Mouse (Mus musculus) megakaryocyte, embryonic 14.5 days (primary cell): ENCODE data around the gene Il11ra2. TPM values are rescaled to one million over a fixed set of nuclear protein-coding genes. Genes with fewer than 3 reads are reported as not detected.
"Not testable (repeated sequence)": the region's sequence is repeated elsewhere in the genome, so short reads cannot be mapped to it uniquely, and the experiment has no call there.

Experiments used
- H3K27me3 ChIP-seq: replicated peaks from 2 replicates; pipeline ENCODE3; 2012; ENCODE audit warnings: inconsistent platforms
- H3K36me3 ChIP-seq: replicated peaks from 2 replicates; pipeline ENCODE3; 2012; ENCODE audit warnings: low read length, inconsistent platforms, mixed read lengths
- H3K4me1 ChIP-seq: 2 replicates; pipeline ENCODE4 v1.6.1; 2012; ENCODE audit warnings: inconsistent platforms
- H3K4me3 ChIP-seq: replicated peaks from 2 replicates; pipeline ENCODE3; 2012; ENCODE audit warnings: moderate library complexity, mild to moderate bottlenecking, inconsistent platforms
- H3K9me3 ChIP-seq: 2 replicates; pipeline ENCODE4 v1.6.1; 2012; ENCODE audit warnings: inconsistent platforms
- polyA plus RNA-seq: library from polyadenylated mRNA; stranded (reverse); fragments of >175 nt; gene quantifications from 2 replicates; pipeline ENCODE4 v1.2.3, GENCODE M21; 2012; ENCODE audit warnings: low replicate concordance; ENCODE audit not compliant: insufficient read depth

Gene Il11ra2
- 1.1 TPM in 1 of 2 replicates, not detected in the other for polyA plus RNA-seq

GRCm38 (mm10) chr4:42661793-42662192 is at the start of gene Il11ra2:
Gene Il11ra2 (minus strand): TSS chr4:42661893.
- H3K36me3 ChIP-seq, H3K4me3 ChIP-seq, H3K27me3 ChIP-seq, H3K9me3 ChIP-seq, H3K4me1 ChIP-seq: not testable (repeated sequence)

- not testable (repeated sequence) for H3K4me3 ChIP-seq, H3K9me3 ChIP-seq, H3K36me3 ChIP-seq
These were observed 20.5 kb upstream of the Il11ra2 start for GRCm38 (mm10) chr4:42682183-42682524.

GRCm38 (mm10) chr4:42681473-42682182 is 19.9 kb upstream of the Il11ra2 start:
- H3K4me3 ChIP-seq, H3K4me1 ChIP-seq, H3K36me3 ChIP-seq, H3K9me3 ChIP-seq, H3K27me3 ChIP-seq: not testable (repeated sequence)

More at GRCm38 (mm10) chr4:42682183-42682524, 20.5 kb upstream of the Il11ra2 start:
- H3K27me3 ChIP-seq, H3K4me1 ChIP-seq: not testable (repeated sequence)

GRCm38 (mm10) chr4:42680374-42681356 is 19.0 kb upstream of the Il11ra2 start:
- H3K9me3 ChIP-seq, H3K27me3 ChIP-seq: not testable (repeated sequence)

GRCm38 (mm10) chr4:42679365-42679764 is 17.7 kb upstream of the Il11ra2 start:
- not testable (repeated sequence) for H3K4me3 ChIP-seq

More at GRCm38 (mm10) chr4:42680374-42681356, 19.0 kb upstream of the Il11ra2 start:
- H3K4me3 ChIP-seq, H3K36me3 ChIP-seq, H3K4me1 ChIP-seq: not testable (repeated sequence)

GRCm38 (mm10) chr4:42675415-42675814 is 13.7 kb upstream of the Il11ra2 start:
- H3K36me3 ChIP-seq: not testable (repeated sequence)

More at GRCm38 (mm10) chr4:42679365-42679764, 17.7 kb upstream of the Il11ra2 start:
- H3K36me3 ChIP-seq, H3K27me3 ChIP-seq, H3K4me1 ChIP-seq, H3K9me3 ChIP-seq: not testable (repeated sequence)

GRCm38 (mm10) chr4:42654951-42655350 is 6.7 kb downstream of the Il11ra2 start, which contains the start of gene Ccl27b:
Gene Ccl27b (plus strand): TSS chr4:42655251.
- not testable (repeated sequence) for H3K4me3 ChIP-seq, H3K36me3 ChIP-seq, H3K9me3 ChIP-seq, H3K4me1 ChIP-seq, H3K27me3 ChIP-seq

More at GRCm38 (mm10) chr4:42675415-42675814, 13.7 kb upstream of the Il11ra2 start:
- not testable (repeated sequence) for H3K27me3 ChIP-seq, H3K4me1 ChIP-seq, H3K9me3 ChIP-seq, H3K4me3 ChIP-seq

GRCm38 (mm10) chr4:42629419-42629818 is 32.3 kb downstream of the Il11ra2 start, which contains the start of gene Gm2564:
Gene Gm2564 (plus strand): TSS chr4:42629719.
- H3K9me3 ChIP-seq: not testable (repeated sequence)

GRCm38 (mm10) chr4:42611895-42612294 is 49.8 kb downstream of the Il11ra2 start, which contains the start of gene Gm10591:
Gene Gm10591 (plus strand): TSS chr4:42612195.
- H3K4me1 ChIP-seq, H3K36me3 ChIP-seq, H3K9me3 ChIP-seq, H3K4me3 ChIP-seq, H3K27me3 ChIP-seq: not testable (repeated sequence)

More at GRCm38 (mm10) chr4:42629419-42629818, 32.3 kb downstream of the Il11ra2 start, which contains the start of gene Gm2564:
- not testable (repeated sequence) for H3K4me1 ChIP-seq, H3K27me3 ChIP-seq, H3K36me3 ChIP-seq, H3K4me3 ChIP-seq

Other genes starting within 250 kb of the Il11ra2 start
- gene Gm21586, start 222.5 kb downstream of the Il11ra2 start, polyA plus RNA-seq: not detected in 2 replicates
- not detected in 2 replicates for gene Gm2163, start 195.1 kb downstream of the Il11ra2 start, polyA plus RNA-seq
- gene Fam205a2, start 133.7 kb downstream of the Il11ra2 start, polyA plus RNA-seq: not detected in 2 replicates
- not detected in 2 replicates for gene Gm10591, start 49.7 kb downstream of the Il11ra2 start, polyA plus RNA-seq
- gene Gm2564, start 32.2 kb downstream of the Il11ra2 start, polyA plus RNA-seq: not detected in 2 replicates
- not detected in 2 replicates for gene Ccl27b, start 6.6 kb downstream of the Il11ra2 start, polyA plus RNA-seq
- not detected in 2 replicates for gene 4930578G10Rik, start 73.7 kb upstream of the Il11ra2 start, polyA plus RNA-seq
- not detected in 2 replicates for gene Ccl19, start 94.7 kb upstream of the Il11ra2 start, polyA plus RNA-seq
- not detected in 2 replicates for gene Ccl21a, start 112.1 kb upstream of the Il11ra2 start, polyA plus RNA-seq
- gene Fam205a1, start 192.0 kb upstream of the Il11ra2 start, polyA plus RNA-seq: 0.07 TPM in 1 of 2 replicates, not detected in the other
- not detected in 2 replicates for gene Gm12394, start 194.9 kb upstream of the Il11ra2 start, polyA plus RNA-seq
- gene Fam205c, start 212.3 kb upstream of the Il11ra2 start, polyA plus RNA-seq: not detected in 2 replicates